Mouse (Mus musculus) heart, embryonic 13.5 days (tissue): ENCODE data around the gene Magi1. TPM values are rescaled to one million over a fixed set of nuclear protein-coding genes. Genes with fewer than 3 reads are reported as not detected.

Experiments
- ATAC-seq: fragments of 200-750 bp; cut with Nextera tagmentation; 2 replicates; pipeline ENCODE4 v1.8.0; 2017; ENCODE audit warnings: moderate TSS enrichment; ENCODE audit not compliant: insufficient number of reproducible peaks, low FRiP score, low TSS enrichment; ENCODE audit errors: extremely low read depth
- H3K27ac ChIP-seq: fragments of 300-500 bp; sonication (generic); replicated peaks from 2 replicates; pipeline ENCODE4 v1.5.1; 2015; ENCODE audit warnings: moderate library complexity, mild to moderate bottlenecking, inconsistent platforms
- H3K27me3 ChIP-seq: fragments of 300-500 bp; sonication (generic); replicated peaks from 2 replicates; pipeline ENCODE4 v1.6.1; 2015; ENCODE audit warnings: mild to moderate bottlenecking, inconsistent platforms
- H3K36me3 ChIP-seq: fragments of 300-500 bp; sonication (generic); 2 replicates; pipeline ENCODE4 v1.6.1; 2015; ENCODE audit warnings: mild to moderate bottlenecking, inconsistent platforms
- H3K4me1 ChIP-seq: fragments of 300-500 bp; sonication (generic); 2 replicates; pipeline ENCODE4 v1.6.1; 2015; ENCODE audit warnings: inconsistent platforms
- H3K4me2 ChIP-seq: fragments of 300-500 bp; sonication (generic); 2 replicates; pipeline ENCODE4 v1.6.1; 2015; ENCODE audit warnings: inconsistent platforms, mild to moderate bottlenecking, moderate library complexity
- H3K4me3 ChIP-seq: fragments of 300-500 bp; sonication (generic); 2 replicates; pipeline ENCODE4 v1.5.1; 2015; ENCODE audit warnings: moderate library complexity, mild to moderate bottlenecking, inconsistent platforms
- H3K9ac ChIP-seq: fragments of 300-500 bp; sonication (generic); 2 replicates; pipeline ENCODE4 v1.6.1; 2015; ENCODE audit warnings: inconsistent platforms, mild to moderate bottlenecking, moderate library complexity
- H3K9me3 ChIP-seq: fragments of 300-500 bp; sonication (generic); 2 replicates; pipeline ENCODE4 v1.6.1; 2016; ENCODE audit warnings: inconsistent platforms
- whole genome bisulfite sequencing: fragments of 180-500 bp; shearing (Covaris S2); methylation state at CpG from one replicate; pipeline ENCODE4 v1.1.7; 2015; ENCODE audit warnings: mixed read lengths; 5-methylcytosine and 5-hydroxymethylcytosine counted together
- polyA plus RNA-seq: library from polyadenylated mRNA; unstranded; fragments of >200 nt; fragmentation: Nextera tagmentation; extraction: Ambion mirVana; gene quantifications from 2 replicates; pipeline ENCODE4 v1.2.1, GENCODE M21; 2015

The Magi1 gene
- polyA plus RNA-seq, 1 experiment from 2014 or later: 7.5 TPM

- 1% methylated on average over 20 of the region's 20 CpGs for WGBS
- H3K9ac ChIP-seq: peak overlapping the region; percentile 76
- no peaks in the 10 kb centered on the region for H3K9me3 ChIP-seq
These were observed 371.0 kb downstream of the Magi1 start for GRCm38 (mm10) chr6:93912582-93913225.

DNA sequence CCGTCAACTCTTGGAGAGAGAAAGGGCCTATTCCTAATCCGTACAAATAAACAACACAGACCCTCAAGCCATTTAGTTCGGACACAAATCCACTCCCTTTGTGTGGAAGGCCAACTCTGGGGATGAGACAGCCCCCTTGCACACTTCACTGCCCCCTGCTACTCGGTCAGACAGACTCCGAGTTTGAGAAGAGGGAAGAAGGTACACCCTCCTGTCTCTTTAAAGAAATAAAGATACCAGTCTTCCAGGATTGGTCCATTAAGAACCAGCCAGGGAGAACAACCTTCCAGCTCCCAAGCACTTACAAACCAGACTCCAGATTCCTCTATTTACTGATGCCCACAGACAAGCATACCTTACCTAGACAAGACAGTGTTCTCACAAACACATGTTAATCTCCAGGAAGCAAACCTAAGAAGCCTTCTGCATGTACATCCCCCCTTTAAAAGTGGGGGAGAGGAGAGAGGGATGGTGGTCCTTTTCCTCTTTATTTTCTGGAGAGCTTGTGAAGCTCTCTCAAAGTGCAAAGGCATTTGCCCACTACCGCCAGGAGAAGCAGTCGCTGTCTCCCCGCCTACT is 371.6 kb downstream of the Magi1 start:
- WGBS: 29% methylated on average over 8 of the region's 8 CpGs

More at GRCm38 (mm10) chr6:93912582-93913225, 371.0 kb downstream of the Magi1 start:
- H3K27me3 ChIP-seq: no peaks in the 10 kb centered on the region
- H3K27ac ChIP-seq: peak overlapping the region; percentile 72
- H3K4me2 ChIP-seq: peak overlapping the region; percentile 76
- no peaks in the 10 kb centered on the region for H3K36me3 ChIP-seq
- no peak for ATAC-seq
- H3K4me3 ChIP-seq: peak overlapping the region; percentile 49
- H3K4me1 ChIP-seq: peaks cover 38% of the 10 kb centered on the region

GRCm38 (mm10) chr6:93911420-93911819 is 372.3 kb downstream of the Magi1 start:
- Histone ChIP-seq H3K9ac (no peak overlapping the region; the same call in 1 of the 2 replicates), H3K4me1 (peaks cover 38% of the 10 kb centered on the region), H3K27ac (no peak overlapping the region), H3K4me2 (no peak overlapping the region; the same call in 1 of the 2 replicates), H3K4me3 (no peak overlapping the region), H3K36me3 (no peaks in the 10 kb centered on the region), H3K27me3 (no peaks in the 10 kb centered on the region), H3K9me3 (no peaks in the 10 kb centered on the region)
- no peak for ATAC-seq
- 40% methylated on average over 2 of the region's 2 CpGs for WGBS

More for the DNA sequence above, 371.6 kb downstream of the Magi1 start:
- ATAC-seq: no peak
- Histone ChIP-seq H3K4me2 (peak overlapping the region; percentile 76), H3K4me1 (peaks cover 38% of the 10 kb centered on the region), H3K27me3 (no peaks in the 10 kb centered on the region), H3K9me3 (no peaks in the 10 kb centered on the region), H3K27ac (peak overlapping the region; percentile 72), H3K9ac (peak overlapping the region; percentile 76), H3K36me3 (no peaks in the 10 kb centered on the region), H3K4me3 (peak overlapping the region; percentile 49)

GRCm38 (mm10) chr6:93909976-93910375 is 373.7 kb downstream of the Magi1 start:
- 76% methylated on average over 4 of the region's 4 CpGs for WGBS
- no peak overlapping the region for H3K4me2 ChIP-seq
- H3K27me3 ChIP-seq: no peaks in the 10 kb centered on the region
- H3K27ac ChIP-seq: no peak overlapping the region
- H3K4me1 ChIP-seq: peaks cover 38% of the 10 kb centered on the region
- no peak overlapping the region for H3K4me3 ChIP-seq
- no peak for ATAC-seq
- H3K9ac ChIP-seq: no peak overlapping the region
- H3K9me3 ChIP-seq: no peaks in the 10 kb centered on the region
- H3K36me3 ChIP-seq: no peaks in the 10 kb centered on the region

GRCm38 (mm10) chr6:93904987-93905386 is 378.7 kb downstream of the Magi1 start:
- no peaks in the 10 kb centered on the region for H3K36me3 ChIP-seq
- WGBS: 58% methylated on average over 2 of the region's 2 CpGs

DNA sequence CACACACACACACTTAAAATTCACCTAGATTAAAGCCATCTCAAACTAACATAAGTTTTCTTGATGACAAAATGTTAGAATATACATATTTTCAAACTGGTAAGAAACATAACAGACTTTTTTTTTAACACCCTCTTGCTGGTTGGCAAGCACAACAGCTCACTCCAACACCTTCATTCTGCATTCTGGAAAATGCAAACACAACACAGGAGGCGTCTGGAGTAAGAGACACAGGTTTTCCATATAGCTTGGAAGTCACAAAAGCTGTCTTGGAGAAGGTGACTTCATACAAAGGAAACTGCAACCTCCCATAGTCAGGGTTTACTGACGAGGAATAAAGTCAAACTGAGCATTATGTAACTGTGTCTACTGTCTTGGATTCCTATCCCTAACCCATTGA is 381.5 kb downstream of the Magi1 start:
- Histone ChIP-seq H3K27ac (no peak overlapping the region), H3K36me3 (no peaks in the 10 kb centered on the region), H3K4me2 (no peak overlapping the region), H3K27me3 (no peaks in the 10 kb centered on the region), H3K4me3 (no peak overlapping the region), H3K9ac (no peak overlapping the region), H3K9me3 (no peaks in the 10 kb centered on the region), H3K4me1 (peaks cover 9% of the 10 kb centered on the region; the same call in 1 of the 2 replicates)
- 64% methylated on average over 2 of the region's 2 CpGs for WGBS
- ATAC-seq: no peak

More at GRCm38 (mm10) chr6:93904987-93905386, 378.7 kb downstream of the Magi1 start:
- Histone ChIP-seq H3K27me3 (no peaks in the 10 kb centered on the region), H3K4me1 (peaks cover 9% of the 10 kb centered on the region; the same call in 1 of the 2 replicates), H3K4me2 (no peak overlapping the region), H3K9ac (no peak overlapping the region), H3K27ac (no peak overlapping the region), H3K4me3 (no peak overlapping the region), H3K9me3 (no peaks in the 10 kb centered on the region)
- no peak for ATAC-seq

GRCm38 (mm10) chr6:93901408-93901807 is 382.3 kb downstream of the Magi1 start:
- no peak for ATAC-seq
- H3K36me3 ChIP-seq: no peaks in the 10 kb centered on the region
- WGBS: 88% methylated on average over 2 of the region's 2 CpGs
- peaks cover 9% of the 10 kb centered on the region; the same call in 1 of the 2 replicates for H3K4me1 ChIP-seq
- H3K4me3 ChIP-seq: no peak overlapping the region
- H3K27ac ChIP-seq: no peak overlapping the region
- H3K9me3 ChIP-seq: no peaks in the 10 kb centered on the region
- no peak overlapping the region for H3K9ac ChIP-seq
- H3K4me2 ChIP-seq: no peak overlapping the region
- H3K27me3 ChIP-seq: no peaks in the 10 kb centered on the region

- Histone ChIP-seq H3K4me3 (no peak overlapping the region), H3K9ac (no peak overlapping the region), H3K9me3 (no peaks in the 10 kb centered on the region), H3K36me3 (no peaks in the 10 kb centered on the region), H3K4me2 (no peak overlapping the region), H3K27me3 (no peaks in the 10 kb centered on the region), H3K27ac (no peak overlapping the region), H3K4me1 (peaks cover 15% of the 10 kb centered on the region)
- 77% methylated on average over 2 of the region's 2 CpGs for WGBS
- ATAC-seq: no peak
These were observed 386.2 kb downstream of the Magi1 start for GRCm38 (mm10) chr6:93897512-93897911.

- Histone ChIP-seq H3K9me3 (no peaks in the 10 kb centered on the region), H3K4me2 (no peak overlapping the region), H3K27ac (no peak overlapping the region), H3K4me3 (no peak overlapping the region), H3K9ac (no peak overlapping the region), H3K4me1 (peaks cover 17% of the 10 kb centered on the region), H3K36me3 (no peaks in the 10 kb centered on the region), H3K27me3 (no peaks in the 10 kb centered on the region)
- ATAC-seq: no peak
- 74% methylated on average over 2 of the region's 2 CpGs for WGBS
These were observed 388.0 kb downstream of the Magi1 start for GRCm38 (mm10) chr6:93895721-93896120.

- Histone ChIP-seq H3K27me3 (no peaks in the 10 kb centered on the region), H3K9ac (no peak overlapping the region), H3K4me3 (no peak overlapping the region), H3K9me3 (no peaks in the 10 kb centered on the region), H3K4me2 (no peak overlapping the region), H3K36me3 (no peaks in the 10 kb centered on the region), H3K27ac (no peak overlapping the region), H3K4me1 (peaks cover 17% of the 10 kb centered on the region)
- no peak for ATAC-seq
- 31% methylated on average over 7 of the region's 7 CpGs for WGBS
These were observed 389.8 kb downstream of the Magi1 start for GRCm38 (mm10) chr6:93893956-93894355.

GRCm38 (mm10) chr6:93892922-93893321 is 390.8 kb downstream of the Magi1 start:
- no peak for ATAC-seq
- Histone ChIP-seq H3K9ac (no peak overlapping the region), H3K27ac (no peak overlapping the region), H3K4me2 (no peak overlapping the region), H3K9me3 (no peaks in the 10 kb centered on the region), H3K4me1 (peaks cover 17% of the 10 kb centered on the region), H3K36me3 (no peaks in the 10 kb centered on the region), H3K27me3 (no peaks in the 10 kb centered on the region), H3K4me3 (no peak overlapping the region)
- WGBS: 50% methylated on average over 5 of the region's 5 CpGs

GRCm38 (mm10) chr6:93890011-93890410 is 393.7 kb downstream of the Magi1 start:
- WGBS: 84% methylated on average over 3 of the region's 3 CpGs
- no peak for ATAC-seq

More at GRCm38 (mm10) chr6:93890011-93890410, 393.7 kb downstream of the Magi1 start:
- Histone ChIP-seq H3K27me3 (no peaks in the 10 kb centered on the region), H3K4me3 (no peak overlapping the region), H3K27ac (no peak overlapping the region), H3K4me2 (no peak overlapping the region), H3K36me3 (no peaks in the 10 kb centered on the region), H3K9ac (no peak overlapping the region), H3K4me1 (peaks cover 17% of the 10 kb centered on the region), H3K9me3 (no peaks in the 10 kb centered on the region)
